Mouse (Mus musculus) cerebellum, adult 11-12 months (tissue): Measurements from ENCODE around the gene Hip1.
"Not testable (repeated sequence)": the region's sequence is repeated elsewhere in the genome, so short reads cannot be mapped to it uniquely, and the experiment has no call there.

Source experiments
- DNase-seq: peaks from one replicate; pipeline ENCODE4 v3.0.0; 2022

Gene Hip1

GRCm38 (mm10) chr5:135488881-135489694 lies 55.8 kb downstream of the Hip1 start:
- DNase-seq = peak; percentile 46

- DNase-seq = peak; percentile 16
Observed at GRCm38 (mm10) chr5:135488222-135488880, 56.6 kb downstream of the Hip1 start.

- DNase-seq = no peak
Observed at GRCm38 (mm10) chr5:135485289-135485688, 59.6 kb downstream of the Hip1 start.

- not testable (repeated sequence) for DNase-seq
Observed at GRCm38 (mm10) chr5:135483865-135484264, 61.1 kb downstream of the Hip1 start.

GRCm38 (mm10) chr5:135478877-135479600 lies 65.9 kb downstream of the Hip1 start:
- DNase-seq = no peak

GRCm38 (mm10) chr5:135476199-135476598 lies 68.7 kb downstream of the Hip1 start:
- no peak for DNase-seq

GRCm38 (mm10) chr5:135472405-135472804 lies 72.5 kb downstream of the Hip1 start:
- no peak for DNase-seq

GRCm38 (mm10) chr5:135471747-135472146 lies 73.2 kb downstream of the Hip1 start:
- DNase-seq = no peak

- no peak for DNase-seq
Observed at GRCm38 (mm10) chr5:135468280-135468679, 76.6 kb downstream of the Hip1 start.

- peak; percentile 36 for DNase-seq
Observed at GRCm38 (mm10) chr5:135465833-135466291, 79.1 kb downstream of the Hip1 start.

- DNase-seq = no peak
Observed at GRCm38 (mm10) chr5:135463380-135463779, 81.5 kb downstream of the Hip1 start.

- no peak for DNase-seq
Observed at GRCm38 (mm10) chr5:135460833-135461173, 84.1 kb downstream of the Hip1 start.

- peak; percentile 58 for DNase-seq
Observed at GRCm38 (mm10) chr5:135460152-135460832, 84.6 kb downstream of the Hip1 start.

- DNase-seq = no peak
Observed at GRCm38 (mm10) chr5:135459486-135459885, 85.4 kb downstream of the Hip1 start.

- DNase-seq = no peak
Observed at GRCm38 (mm10) chr5:135457961-135458360, 87.0 kb downstream of the Hip1 start.

- no peak for DNase-seq
Observed at GRCm38 (mm10) chr5:135456515-135456914, 88.4 kb downstream of the Hip1 start.

- DNase-seq = no peak
Observed at GRCm38 (mm10) chr5:135454256-135454655, 90.7 kb downstream of the Hip1 start.

GRCm38 (mm10) chr5:135451559-135451958 lies 93.4 kb downstream of the Hip1 start:
- not testable (repeated sequence) for DNase-seq

- DNase-seq = no peak
Observed at GRCm38 (mm10) chr5:135451100-135451499, 93.8 kb downstream of the Hip1 start.

GRCm38 (mm10) chr5:135445755-135446154 lies 99.2 kb downstream of the Hip1 start:
- DNase-seq = no peak

GRCm38 (mm10) chr5:135442430-135442829 lies 102.5 kb downstream of the Hip1 start:
- DNase-seq = no peak

GRCm38 (mm10) chr5:135435039-135435438 lies 109.9 kb downstream of the Hip1 start:
- DNase-seq = no peak

GRCm38 (mm10) chr5:135433861-135434260 lies 111.1 kb downstream of the Hip1 start:
- no peak for DNase-seq
